Mouse (Mus musculus) naive thymus-derived CD4-positive, alpha-beta T cell, adult 2 months (primary cell): ENCODE measurements around the gene Cenpn.

Experiments used
- DNase-seq: peaks from one replicate; pipeline ENCODE4 v3.0.0-alpha.2; 2011; ENCODE audit warnings: low read depth

Gene Cenpn

DNA sequence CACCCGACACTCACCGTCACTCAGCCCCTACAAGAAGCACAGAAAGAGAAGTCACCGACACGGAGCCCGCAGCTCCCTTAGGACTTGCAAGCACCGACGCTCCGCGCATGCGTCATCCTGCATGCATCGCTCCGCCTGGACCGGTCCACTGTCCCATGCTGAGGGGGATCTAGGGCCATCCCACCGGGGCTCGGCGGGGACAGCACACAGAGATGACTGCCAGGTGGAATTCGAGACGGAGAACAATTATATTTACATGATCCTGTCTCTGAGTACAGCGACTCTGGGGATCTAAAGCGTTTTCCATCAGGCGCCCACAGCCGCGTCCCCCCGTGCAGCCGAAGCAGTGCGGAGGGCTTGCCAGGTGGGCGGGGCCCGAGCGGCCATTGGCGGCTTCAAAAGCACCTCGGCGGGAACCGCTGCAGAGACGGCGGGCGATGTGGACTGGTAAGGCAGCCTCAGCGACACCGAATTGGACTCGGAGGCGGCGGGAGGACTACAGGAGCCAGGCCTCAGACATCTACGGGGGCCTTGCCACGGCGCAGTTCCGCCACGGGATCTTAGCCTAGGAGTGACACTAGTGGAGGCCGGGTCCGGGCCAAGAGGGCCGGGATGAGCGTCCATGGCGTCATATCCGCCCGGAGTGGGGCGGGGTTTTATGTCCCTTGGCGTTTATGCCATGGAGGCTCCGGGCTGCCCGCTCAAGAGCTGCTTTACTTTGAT is at the start of gene Cenpn, which contains the start of gene Cmc2:
Cenpn (plus strand) TSS at position 394 of the 723 bp plus-strand sequence.
Cmc2 (minus strand) TSS at position 119 of the 723 bp plus-strand sequence.
- DNase-seq: peak; percentile 98

DNA sequence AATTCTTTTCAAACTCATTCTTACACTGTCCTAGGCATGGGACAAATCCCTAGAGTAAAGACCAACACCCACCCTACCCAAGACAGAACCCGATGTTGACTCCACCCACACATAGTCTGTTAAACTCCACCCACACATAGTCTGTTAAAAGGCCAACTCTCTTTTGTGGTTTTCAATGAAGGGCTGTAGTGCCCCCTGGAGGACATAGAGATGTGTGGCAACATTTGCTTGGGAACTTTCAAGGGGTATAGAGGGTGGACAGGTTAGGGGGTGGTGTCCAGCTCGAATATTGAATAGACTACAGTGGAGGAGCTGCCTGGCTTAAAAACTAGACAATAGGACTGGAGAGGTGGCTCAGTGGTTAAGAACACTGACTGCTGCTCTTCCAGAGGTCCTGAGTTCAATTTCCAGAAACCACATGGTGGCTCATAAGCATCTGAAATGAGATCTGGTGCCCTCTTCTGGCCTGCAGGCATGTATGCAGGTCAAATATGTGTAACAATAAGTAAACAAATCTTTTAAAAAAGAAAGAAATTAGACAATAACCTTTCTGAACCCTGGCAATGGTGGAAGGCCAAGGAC is 48.7 kb upstream of the Cenpn start:
- peak; percentile 49 for DNase-seq

GRCm38 (mm10) chr8:116873586-116873985 is 47.9 kb upstream of the Cenpn start:
- DNase-seq: no peak

GRCm38 (mm10) chr8:116873986-116874385 is 47.5 kb upstream of the Cenpn start:
- no peak for DNase-seq

DNA sequence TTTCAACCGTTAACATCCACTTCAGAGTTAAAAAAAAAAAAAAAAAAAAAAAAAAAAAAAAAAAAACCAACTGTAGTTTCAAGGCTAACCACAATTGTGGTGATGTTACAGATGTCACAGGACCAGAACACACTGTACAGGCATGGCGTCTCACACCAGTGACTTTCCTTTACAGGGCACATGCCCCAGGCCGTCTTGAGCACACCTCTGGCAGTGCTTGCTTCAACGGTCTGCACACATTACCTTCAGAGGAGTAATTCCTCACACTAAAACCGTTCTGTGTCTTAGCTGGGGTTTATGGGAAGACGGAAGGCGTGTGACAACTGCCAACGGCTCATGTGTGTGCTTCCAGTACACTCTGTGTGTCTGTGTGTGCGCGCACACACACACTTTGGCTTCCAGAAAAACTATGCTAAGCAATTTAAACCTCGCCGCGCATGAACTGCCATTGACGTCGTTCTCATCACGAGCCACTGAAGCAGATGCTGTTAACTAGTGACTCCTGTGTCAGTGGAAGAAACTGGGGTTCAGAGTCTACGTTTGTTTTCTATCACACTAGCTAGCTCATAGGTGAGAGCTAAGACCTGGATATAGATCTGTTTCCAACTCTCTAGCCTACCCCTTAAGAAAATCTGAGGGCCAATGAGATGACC is 45.6 kb upstream of the Cenpn start:
- peak; percentile 25 for DNase-seq

GRCm38 (mm10) chr8:116881396-116881795 is 40.1 kb upstream of the Cenpn start:
- DNase-seq: no peak

DNA sequence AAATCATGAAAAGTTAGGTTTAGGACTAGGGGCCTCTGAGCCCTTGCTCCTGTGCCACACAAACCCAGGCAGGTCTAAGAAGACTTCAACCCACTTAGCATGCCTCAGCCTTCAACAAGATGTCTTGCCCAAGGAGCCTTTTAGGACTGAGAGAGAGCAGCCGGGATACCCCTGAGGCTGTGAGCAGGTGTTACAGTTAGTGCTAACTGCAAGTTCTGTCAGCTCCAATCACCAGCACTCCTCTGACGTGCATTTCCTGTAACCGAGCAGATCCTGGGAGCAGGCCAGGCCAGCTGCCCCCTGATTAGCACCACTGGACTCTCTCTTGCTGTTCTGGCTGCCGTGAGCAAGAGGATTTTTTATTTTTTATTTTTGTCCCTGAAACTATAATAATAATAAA is 33.7 kb upstream of the Cenpn start:
- DNase-seq: no peak

- DNase-seq: no peak
Observed at GRCm38 (mm10) chr8:116891446-116891845, 30.1 kb upstream of the Cenpn start.

GRCm38 (mm10) chr8:116892130-116892529 is 29.4 kb upstream of the Cenpn start:
- DNase-seq: peak; percentile 45

DNA sequence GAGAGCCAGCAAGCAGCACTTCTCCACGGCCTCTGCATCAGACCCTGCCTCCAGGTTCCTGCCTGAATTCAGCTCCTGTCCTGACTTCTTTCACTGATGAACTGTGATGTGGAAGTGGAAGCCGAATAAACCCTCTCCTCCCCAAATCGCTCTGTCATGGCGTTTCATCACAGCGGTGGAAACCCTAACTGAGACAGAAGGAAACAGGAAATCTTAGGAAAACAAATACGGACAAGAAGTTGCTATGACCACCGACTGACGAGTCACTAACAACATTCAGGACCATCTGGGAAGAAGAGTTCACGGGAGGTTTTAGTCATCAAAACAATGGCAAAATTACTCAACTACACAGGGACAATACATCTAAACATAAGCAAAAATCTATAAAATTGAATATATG is 28.9 kb upstream of the Cenpn start:
- DNase-seq: no peak

DNA sequence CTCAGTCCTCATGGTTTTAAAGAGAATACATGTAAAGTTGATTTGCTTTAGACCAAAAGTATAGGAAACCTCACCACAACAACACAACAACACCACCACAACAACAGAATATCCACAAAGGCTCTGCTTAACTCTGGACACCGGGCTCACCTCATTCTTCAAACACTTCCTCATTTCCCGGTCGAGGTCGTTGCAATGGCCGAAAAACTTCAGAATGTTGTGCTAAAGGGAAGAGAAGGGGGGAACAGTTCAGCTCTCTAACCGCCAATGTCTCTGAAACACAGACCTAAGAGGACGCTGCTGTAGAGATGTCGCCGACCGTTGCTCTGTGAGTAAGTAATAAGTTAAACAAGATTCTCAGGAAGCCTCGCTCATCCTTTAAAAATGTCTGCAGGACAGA is 27.6 kb upstream of the Cenpn start:
- no peak for DNase-seq

GRCm38 (mm10) chr8:116895521-116895920 is 26.0 kb upstream of the Cenpn start:
- no peak for DNase-seq

GRCm38 (mm10) chr8:116904736-116905135 is 16.8 kb upstream of the Cenpn start:
- DNase-seq: no peak

DNA sequence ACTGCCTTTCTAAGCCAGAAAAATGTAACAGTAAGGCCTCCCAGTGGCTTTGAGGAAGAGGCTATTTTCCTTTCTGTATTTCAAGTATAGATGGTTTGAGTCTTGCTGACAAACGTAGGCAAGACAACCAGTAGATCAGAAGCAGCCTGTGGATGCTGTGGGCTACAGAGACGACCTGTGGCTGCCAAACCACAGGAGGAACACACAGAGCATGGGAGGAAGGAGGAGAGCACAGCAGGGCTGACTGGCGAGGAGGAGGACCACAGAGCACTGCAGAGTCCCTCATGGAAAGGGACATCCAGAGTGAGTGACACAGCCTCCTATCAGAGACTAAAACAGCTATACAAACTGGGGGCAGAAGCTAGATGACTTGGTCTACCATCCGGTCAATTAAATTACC is 16.3 kb upstream of the Cenpn start:
- peak; percentile 59 for DNase-seq

DNA sequence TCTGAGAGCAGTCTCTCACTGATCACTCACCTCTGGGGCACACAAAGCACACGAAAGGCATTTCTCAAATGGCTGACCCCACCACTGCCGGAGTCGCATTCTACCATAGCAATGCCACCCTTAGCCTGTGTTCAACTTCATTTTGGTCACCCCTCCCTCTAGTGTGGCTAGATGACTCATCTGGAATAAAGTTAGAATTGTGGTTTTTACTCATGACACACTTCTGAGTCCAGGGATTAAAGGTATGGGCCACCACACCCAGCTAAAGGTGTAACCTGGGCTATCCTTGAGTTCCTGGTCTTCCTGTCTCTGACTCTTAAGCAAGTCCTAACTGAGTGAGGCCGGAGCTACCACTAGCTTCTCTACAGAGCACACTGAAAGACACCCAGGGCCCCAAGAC is 15.7 kb upstream of the Cenpn start:
- DNase-seq: no peak

DNA sequence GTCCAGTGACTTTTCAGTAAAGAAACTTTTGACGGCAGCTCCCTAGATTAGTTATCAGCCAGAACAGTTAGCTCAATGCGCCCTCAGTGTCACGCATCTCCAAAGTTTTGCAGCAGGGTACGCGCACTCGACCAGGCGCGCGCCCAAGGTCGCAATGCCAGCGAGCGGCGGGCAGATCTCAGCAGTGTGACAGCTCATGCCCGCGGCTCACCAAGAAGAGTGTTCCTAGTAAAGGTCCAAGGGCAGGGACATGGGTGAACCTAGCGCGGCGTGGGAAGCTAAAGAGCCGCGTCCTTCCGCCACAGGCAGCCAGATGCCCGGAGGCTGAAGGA is 559 bp upstream of the Cenpn start:
- no peak for DNase-seq

GRCm38 (mm10) chr8:116922060-116922757 is 679 bp downstream of the Cenpn start:
- no peak for DNase-seq

GRCm38 (mm10) chr8:116923526-116923925 is 2.0 kb downstream of the Cenpn start:
- DNase-seq: peak; percentile 47

- DNase-seq: peak; percentile 58
Observed at GRCm38 (mm10) chr8:116927880-116928279, 6.3 kb downstream of the Cenpn start.

DNA sequence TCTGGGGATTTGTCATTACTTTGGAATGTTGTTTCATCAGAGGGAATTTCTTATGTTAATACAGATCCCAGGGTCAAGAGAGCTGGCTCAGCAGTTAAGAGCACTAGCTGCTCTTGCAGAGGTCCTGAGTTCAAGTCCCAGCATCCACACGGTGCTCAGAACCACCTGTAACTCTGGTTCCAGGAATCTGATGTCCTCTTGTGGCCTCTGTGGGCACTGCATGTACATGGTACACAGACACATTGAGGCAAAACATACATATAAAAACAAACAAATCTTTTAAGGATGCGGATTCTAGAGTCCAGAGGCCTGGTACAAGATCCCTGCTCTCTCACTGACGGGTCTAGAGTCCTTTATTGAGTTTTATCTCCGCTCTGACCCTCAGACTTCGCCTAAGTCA is 7.1 kb downstream of the Cenpn start:
- DNase-seq: no peak

DNA sequence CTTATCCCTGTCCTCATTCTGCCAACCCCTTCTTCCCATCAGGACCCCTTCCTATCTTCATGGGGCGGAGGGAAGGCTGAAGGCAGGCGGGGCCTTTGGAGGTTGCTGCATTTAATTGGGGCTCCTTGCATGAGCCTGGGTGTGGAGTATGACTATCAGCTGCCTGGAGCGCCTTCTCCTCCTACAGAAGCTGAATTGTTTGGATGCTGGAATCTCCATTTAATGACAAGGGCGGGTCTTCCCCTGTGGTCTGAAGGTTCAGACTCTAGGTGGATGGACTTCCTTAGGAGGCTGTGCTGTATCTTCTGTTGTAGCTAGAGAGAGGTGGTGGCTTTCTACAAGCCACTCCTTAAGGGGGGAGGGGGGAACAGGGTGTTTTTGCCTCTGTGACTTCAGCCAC is 13.4 kb downstream of the Cenpn start:
- no peak for DNase-seq

- no peak for DNase-seq
Observed at GRCm38 (mm10) chr8:116935506-116935905, 14.0 kb downstream of the Cenpn start.
